Mouse (Mus musculus) embryonic facial prominence, embryonic 11.5 days (tissue): Measurements from ENCODE around the gene Gm19684. TPM values are rescaled to one million over a fixed set of nuclear protein-coding genes. Genes with fewer than 3 reads are reported as not detected.
"Not testable (repeated sequence)": the region's sequence is repeated elsewhere in the genome, so short reads cannot be mapped to it uniquely, and the experiment has no call there.

Source experiments
- ATAC-seq: fragments of 200-750 bp; cut with Nextera tagmentation; replicated peaks from 2 replicates; pipeline ENCODE4 v1.8.0; 2017; ENCODE audit warnings: low read depth; ENCODE audit not compliant: insufficient number of reproducible peaks, low FRiP score, low TSS enrichment
- DNase-seq: peaks from one replicate; pipeline ENCODE4 v3.0.0-alpha.2; 2015; ENCODE audit warnings: low spot score
- H3K27ac ChIP-seq: fragments of 300-500 bp; sonication (generic); replicated peaks from 2 replicates; pipeline ENCODE4 v1.5.1; 2014; ENCODE audit warnings: mild to moderate bottlenecking, low read depth, low read length, control low read depth
- H3K27me3 ChIP-seq: fragments of 300-500 bp; sonication (generic); 2 replicates; pipeline ENCODE4 v1.6.1; 2014; ENCODE audit warnings: mild to moderate bottlenecking, low read length, moderate library complexity, mixed read lengths; ENCODE audit not compliant: control insufficient read depth, insufficient read depth
- H3K36me3 ChIP-seq: fragments of 300-500 bp; sonication (generic); replicated peaks from 2 replicates; pipeline ENCODE4 v1.6.1; 2014; ENCODE audit warnings: low read depth, mild to moderate bottlenecking, low read length, moderate library complexity, mixed read lengths; ENCODE audit not compliant: control insufficient read depth, insufficient read depth
- H3K4me1 ChIP-seq: fragments of 300-500 bp; sonication (generic); 2 replicates; pipeline ENCODE4 v1.6.1; 2014; ENCODE audit warnings: low read length, mixed read lengths; ENCODE audit not compliant: control insufficient read depth, insufficient read depth
- H3K4me2 ChIP-seq: fragments of 300-500 bp; sonication (generic); 2 replicates; pipeline ENCODE4 v1.6.1; 2014; ENCODE audit warnings: low read depth, mild to moderate bottlenecking, control low read depth, low read length, moderate library complexity
- H3K4me3 ChIP-seq: fragments of 300-500 bp; sonication (generic); 2 replicates; pipeline ENCODE4 v1.5.1; 2014; ENCODE audit warnings: low read depth, low read length, control low read depth
- H3K9ac ChIP-seq: fragments of 300-500 bp; sonication (generic); replicated peaks from 2 replicates; pipeline ENCODE4 v1.6.1; 2014; ENCODE audit warnings: mild to moderate bottlenecking, control low read depth, low read length
- H3K9me3 ChIP-seq: fragments of 300-500 bp; sonication (generic); replicated peaks from 2 replicates; pipeline ENCODE4 v1.6.1; 2016; ENCODE audit warnings: mild to moderate bottlenecking, low read length, inconsistent platforms, mixed read lengths; ENCODE audit not compliant: control insufficient read depth
- WGBS: fragments of 180-500 bp; shearing (Covaris S2); extraction: QIAGEN DNeasy Blood & Tissue Kit; methylation state at CpG from one replicate; pipeline ENCODE4 v1.1.7; 2014; 5-methylcytosine and 5-hydroxymethylcytosine counted together
- polyA plus RNA-seq: library from polyadenylated mRNA; unstranded; fragments of >200 nt; fragmentation: Nextera tagmentation; extraction: Ambion mirVana; gene quantifications from 2 replicates; pipeline ENCODE4 v1.2.1, GENCODE M21; 2014

The Gm19684 gene
- polyA plus RNA-seq, 1 experiment from 2014 or later = not detected

DNA sequence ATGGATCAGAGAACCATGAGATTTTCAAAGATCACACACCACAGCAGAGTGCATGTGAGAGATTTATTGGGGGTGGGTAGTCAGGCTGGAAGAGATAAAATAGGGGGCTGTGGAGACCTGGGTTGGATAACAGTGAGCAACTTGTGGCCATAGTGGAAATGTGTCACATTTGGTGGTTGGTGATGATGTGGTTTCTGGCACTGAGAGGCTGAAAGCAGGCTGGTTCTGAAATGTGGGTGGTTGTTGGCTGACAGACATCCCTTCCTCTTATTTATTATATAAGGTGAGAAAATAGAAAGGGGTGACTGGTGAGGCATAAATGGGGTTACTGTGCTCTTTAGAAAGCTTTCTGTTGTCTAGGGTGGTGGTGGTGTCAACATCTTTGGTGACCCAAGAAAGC lies 48.3 kb downstream of the Gm19684 start:
- H3K9ac ChIP-seq = no peak overlapping the region
- ATAC-seq (no peak), DNase-seq (no peak)
- H3K36me3 ChIP-seq = no peaks in the 10 kb centered on the region
- H3K4me2 ChIP-seq = no peak overlapping the region
- H3K9me3 ChIP-seq = no peaks in the 10 kb centered on the region
- no peak overlapping the region for H3K27ac ChIP-seq
- H3K4me3 ChIP-seq = no peak overlapping the region
- peaks cover 46% of the 10 kb centered on the region for H3K27me3 ChIP-seq
- H3K4me1 ChIP-seq = no peaks in the 10 kb centered on the region

DNA sequence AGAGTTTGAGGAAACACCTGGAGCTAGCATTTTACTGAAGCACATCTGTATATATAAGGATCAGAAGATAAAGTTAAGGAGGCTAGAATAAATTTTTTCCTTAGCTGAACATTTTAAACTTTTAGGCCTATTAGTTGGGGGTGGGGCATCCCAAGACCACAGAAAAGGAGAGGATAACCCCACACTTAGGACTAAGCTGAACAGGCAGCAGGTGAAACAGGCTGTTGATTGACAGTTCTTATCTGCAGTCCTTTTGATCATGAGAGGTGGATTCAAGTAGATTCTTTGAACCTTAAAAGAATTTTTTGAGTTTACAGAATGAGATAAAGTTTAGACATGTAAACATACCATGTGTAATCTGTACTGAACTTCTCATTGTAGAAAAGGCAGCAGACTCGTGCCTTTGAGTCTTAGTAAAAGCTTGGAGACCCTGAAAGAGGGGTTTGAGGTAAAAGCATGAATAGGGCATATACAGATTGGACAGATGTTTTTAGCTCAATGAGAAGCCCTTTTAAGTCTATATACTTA lies 48.9 kb downstream of the Gm19684 start:
- Histone ChIP-seq H3K36me3 (no peaks in the 10 kb centered on the region), H3K4me3 (no peak overlapping the region), H3K9ac (no peak overlapping the region), H3K9me3 (no peaks in the 10 kb centered on the region), H3K4me2 (no peak overlapping the region), H3K27me3 (peaks cover 40% of the 10 kb centered on the region), H3K27ac (no peak overlapping the region), H3K4me1 (no peaks in the 10 kb centered on the region)
- ATAC-seq (no peak), DNase-seq (no peak)
- 50% methylated on average over 1 of the region's 1 CpGs for WGBS

DNA sequence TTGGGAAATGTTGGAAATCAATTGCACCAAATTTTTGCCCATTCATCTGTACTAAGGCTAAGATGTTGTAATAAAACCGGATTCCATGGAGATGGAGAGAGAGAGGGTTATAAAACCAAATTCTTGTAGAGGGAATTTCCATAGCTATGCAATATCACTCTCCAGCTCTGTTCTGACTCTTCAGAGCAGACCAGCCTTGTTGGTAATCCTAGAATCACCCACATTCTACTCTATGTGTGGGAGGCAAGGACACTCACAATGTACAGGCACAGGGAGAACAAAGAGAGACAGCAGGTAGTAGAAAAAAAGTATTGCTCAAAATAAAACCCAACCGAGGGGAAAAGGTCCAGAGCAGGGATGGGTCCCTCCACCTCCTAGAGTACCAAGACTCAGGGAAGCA lies 54.7 kb downstream of the Gm19684 start:
- not testable (repeated sequence) for H3K27ac ChIP-seq, H3K4me1 ChIP-seq, H3K4me2 ChIP-seq, ATAC-seq, H3K9ac ChIP-seq, H3K9me3 ChIP-seq, H3K36me3 ChIP-seq, H3K27me3 ChIP-seq, H3K4me3 ChIP-seq, DNase-seq
- no CpG with 5 or more reads among the region's 2 CpGs for WGBS

DNA sequence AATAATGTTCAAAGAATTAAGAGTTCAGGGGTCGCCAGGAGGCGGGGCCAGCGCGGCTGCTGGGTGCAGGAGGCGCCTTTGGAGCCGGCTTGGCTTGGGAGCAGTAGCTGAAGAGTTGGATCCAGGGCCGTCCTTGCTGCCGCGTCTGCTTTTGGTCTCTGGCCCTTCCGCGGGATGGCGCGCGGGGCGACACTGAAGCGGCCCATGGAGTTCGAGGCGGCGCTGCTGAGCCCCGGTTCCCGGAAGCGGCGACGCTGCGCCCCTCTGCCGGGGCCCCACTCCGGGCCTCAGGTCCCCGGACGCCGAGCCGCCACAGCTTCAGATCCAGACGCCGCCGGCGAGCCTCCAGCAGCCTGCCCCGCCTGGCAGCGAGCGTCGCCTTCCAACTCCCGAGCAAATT lies 57.5 kb downstream of the Gm19684 start:
- not testable (repeated sequence) for H3K4me1 ChIP-seq, H3K27ac ChIP-seq, H3K9me3 ChIP-seq, H3K36me3 ChIP-seq, H3K27me3 ChIP-seq
- H3K4me2 ChIP-seq = peak overlapping the region; percentile 50
- WGBS = under 1% methylated on average over 40 of the region's 40 CpGs
- DNase-seq = peak; percentile 55
- H3K4me3 ChIP-seq = peak overlapping the region; percentile 26
- ATAC-seq = peak; percentile 56; the same call in 1 of the 2 replicates
- peak overlapping the region; percentile 46 for H3K9ac ChIP-seq

Other genes with a start within 250 kb of the Gm19684 start
- gene Dhx16, start 241.9 kb upstream of the Gm19684 start, polyA plus RNA-seq = 38.6 and 47.2 TPM in 2 replicates
- 21.2 and 25.6 TPM in 2 replicates for gene 2310061I04Rik, start 224.2 kb upstream of the Gm19684 start, polyA plus RNA-seq
- 101 and 108 TPM in 2 replicates for gene Atat1, start 211.6 kb upstream of the Gm19684 start, polyA plus RNA-seq
- 69.5 and 72.0 TPM in 2 replicates for gene Mrps18b, start 205.3 kb upstream of the Gm19684 start, polyA plus RNA-seq
- 38.1 and 38.2 TPM in 2 replicates for gene Ppp1r10, start 205.2 kb upstream of the Gm19684 start, polyA plus RNA-seq
- gene Abcf1, start 151.9 kb upstream of the Gm19684 start, polyA plus RNA-seq = 96.7 and 112 TPM in 2 replicates
- gene Gnl1, start 141.8 kb upstream of the Gm19684 start, polyA plus RNA-seq = 31.3 and 32.3 TPM in 2 replicates
- 37.7 and 38.2 TPM in 2 replicates for gene Prr3, start 141.4 kb upstream of the Gm19684 start, polyA plus RNA-seq
- 2.2 and 2.4 TPM in 2 replicates for gene H2-T24, start 101.1 kb upstream of the Gm19684 start, polyA plus RNA-seq
- 3.7 and 3.9 TPM in 2 replicates for gene H2-T23, start 88.8 kb upstream of the Gm19684 start, polyA plus RNA-seq
- 12.7 and 13.2 TPM in 2 replicates for gene H2-T22, start 78.9 kb upstream of the Gm19684 start, polyA plus RNA-seq
- gene Gm6034, start 78.7 kb upstream of the Gm19684 start, polyA plus RNA-seq = not detected in 2 replicates
- 0.20 TPM in 1 of 2 replicates, not detected in the other for gene Gm11127, start 63.3 kb upstream of the Gm19684 start, polyA plus RNA-seq
- not detected in 2 replicates for gene Gm7030, start 7.7 kb downstream of the Gm19684 start, polyA plus RNA-seq
- gene Gm8909, start 46.9 kb downstream of the Gm19684 start, polyA plus RNA-seq = not detected in 2 replicates
- gene H2-T3, start 68.6 kb downstream of the Gm19684 start, polyA plus RNA-seq = not detected in 2 replicates
- 83.6 and 92.6 TPM in 2 replicates for gene Rpp21, start 136.4 kb downstream of the Gm19684 start, polyA plus RNA-seq
- 14.0 and 15.6 TPM in 2 replicates for gene Trim39, start 150.6 kb downstream of the Gm19684 start, polyA plus RNA-seq
- gene H2-M10.2, start 164.8 kb downstream of the Gm19684 start, polyA plus RNA-seq = not detected in 2 replicates
- gene H2-M10.1, start 204.5 kb downstream of the Gm19684 start, polyA plus RNA-seq = not detected in 2 replicates
- not detected in 2 replicates for gene H2-M10.3, start 246.7 kb downstream of the Gm19684 start, polyA plus RNA-seq